Mouse (Mus musculus) WW6 (cell line): Measurements from ENCODE around the gene Rnf214.
A peak's percentile ranks its signal among the peaks of the same experiment; 100 is the strongest.

Source experiments
- DNase-seq: peaks from one replicate; pipeline ENCODE4 v3.0.0-alpha.2; 2013; ENCODE audit warnings: low read depth, low spot score

The Rnf214 gene

GRCm38 (mm10) chr9:45906355-45907077 is at the start of gene Rnf214, which contains the start of gene Pcsk7:
Gene Rnf214 (minus strand): TSS chr9:45906911.
Gene Pcsk7 (plus strand): TSS chr9:45906497.
- DNase-seq = peak; percentile 63

DNA sequence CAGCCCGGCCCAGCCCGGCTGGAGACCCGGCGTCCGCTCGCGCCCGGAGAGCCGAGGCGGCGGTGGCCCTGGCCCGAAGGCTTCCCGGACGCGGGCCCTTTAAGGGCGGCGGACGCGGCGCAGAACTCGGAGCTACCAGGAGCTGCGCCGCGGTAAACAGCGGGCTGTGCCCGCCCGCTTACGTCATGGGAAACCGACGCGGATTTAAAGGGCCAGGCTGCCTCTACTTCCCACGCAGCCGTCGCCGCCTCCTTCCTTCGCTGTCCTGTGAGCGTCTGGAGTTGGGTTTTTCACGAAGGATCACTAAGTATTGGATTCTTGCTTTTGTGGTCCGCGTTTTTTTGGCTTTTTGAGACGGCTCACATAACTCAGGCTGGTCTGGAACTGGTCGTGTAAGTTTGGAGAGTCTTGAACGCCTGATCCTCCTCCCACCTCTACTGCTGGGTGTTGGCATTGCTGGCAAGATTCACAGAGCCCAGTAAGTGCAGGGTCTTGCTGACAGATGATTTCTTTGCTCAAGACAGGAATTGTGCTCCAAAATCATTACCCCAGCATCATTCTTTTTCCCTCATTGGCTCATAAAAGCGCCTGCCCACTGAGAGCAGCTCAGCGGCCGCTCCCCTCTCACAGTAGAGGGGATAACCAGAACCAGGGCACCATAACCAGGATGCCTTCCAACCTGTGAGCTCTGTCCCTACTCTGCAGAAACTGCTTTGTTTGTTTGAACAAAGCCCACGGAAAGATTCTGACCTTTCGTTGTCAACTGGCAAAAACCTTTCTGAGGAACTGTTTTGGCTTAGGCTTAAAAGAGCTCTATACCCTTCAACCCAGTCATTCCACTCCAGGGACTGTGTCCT is 48.6 kb upstream of the Rnf214 start, which contains the start of gene Sidt2:
Gene Sidt2, minus strand, starts transcription at position 152 of the 857 bp plus-strand sequence.
- peak; percentile 58 for DNase-seq

DNA sequence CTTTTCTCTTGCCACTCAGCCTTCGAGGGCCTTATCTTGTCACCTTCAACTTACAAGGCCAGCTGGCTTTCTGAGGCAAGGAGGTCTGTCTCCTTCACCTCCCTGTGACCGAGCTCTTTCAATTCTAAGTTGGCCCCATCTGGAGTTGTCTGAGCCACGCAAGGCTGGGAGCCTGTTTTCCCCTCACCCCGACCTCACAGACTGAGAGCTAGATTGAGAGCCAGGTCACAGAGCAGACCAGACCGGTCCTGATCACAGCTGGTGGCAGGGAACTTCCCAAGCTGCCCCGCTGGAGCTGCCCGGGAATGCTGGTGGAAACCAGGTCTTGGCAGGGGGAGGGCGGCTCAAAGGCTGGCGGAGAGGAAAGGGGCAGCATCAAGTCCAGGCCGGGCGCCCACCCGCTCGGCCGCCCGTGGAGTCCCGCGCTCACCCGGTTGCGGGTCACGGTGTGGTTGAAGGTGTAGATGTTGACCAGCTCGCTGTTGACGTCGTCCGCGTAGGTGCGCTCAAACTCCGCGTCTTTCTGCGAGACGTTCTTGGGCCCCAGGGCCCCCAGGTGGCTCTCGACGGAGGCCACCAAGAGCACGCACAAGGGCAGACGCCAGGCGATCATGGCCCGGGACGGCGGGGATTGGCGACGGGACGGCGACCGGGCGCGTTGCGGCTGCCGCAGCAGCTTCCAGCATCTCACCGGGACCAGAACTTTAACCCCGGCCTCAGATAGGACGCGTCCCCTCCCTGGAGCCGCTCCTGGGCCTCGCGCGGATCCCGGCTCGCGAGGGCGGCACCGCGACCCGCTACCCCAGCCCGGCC is 47.8 kb upstream of the Rnf214 start:
- DNase-seq = no peak

DNA sequence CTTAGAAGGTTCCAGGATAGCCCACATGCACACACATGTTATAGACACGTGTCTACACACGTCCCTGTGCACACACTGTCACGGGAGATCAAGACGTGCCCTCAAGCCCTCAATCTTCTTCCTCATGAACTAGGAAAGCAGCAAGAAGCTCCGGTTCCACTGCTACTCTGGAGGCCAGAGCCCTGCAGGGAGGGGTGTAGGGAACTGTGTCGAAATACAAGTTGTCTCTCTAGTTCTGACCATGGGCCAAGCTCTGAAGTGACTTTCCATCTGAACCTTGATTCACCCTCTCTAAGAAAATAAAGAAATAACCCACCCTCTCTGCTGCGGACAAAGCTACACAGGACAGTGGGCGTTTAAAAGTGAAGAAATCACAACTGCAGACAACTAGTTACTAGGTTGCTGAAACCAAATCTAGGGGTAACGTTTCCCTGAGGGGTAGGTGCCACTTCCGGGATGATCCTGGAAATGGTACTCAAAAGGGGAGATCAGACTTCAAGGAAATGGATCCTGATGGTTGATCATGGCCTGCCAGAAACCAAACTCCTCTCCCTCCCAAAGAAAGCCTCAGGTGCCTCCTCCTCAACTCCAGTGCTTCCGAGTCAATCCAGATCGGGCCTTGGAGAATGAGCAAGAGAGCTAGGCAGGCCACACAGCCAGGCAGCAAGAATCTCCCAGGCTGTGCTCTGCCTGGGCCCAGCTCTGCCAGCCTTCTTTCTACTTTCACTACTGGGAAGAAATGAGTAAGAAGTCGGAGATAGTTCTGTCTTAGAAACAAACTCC is 47.0 kb upstream of the Rnf214 start:
- no peak for DNase-seq

- no peak for DNase-seq
Measured at GRCm38 (mm10) chr9:45952890-45953289, 46.2 kb upstream of the Rnf214 start.

DNA sequence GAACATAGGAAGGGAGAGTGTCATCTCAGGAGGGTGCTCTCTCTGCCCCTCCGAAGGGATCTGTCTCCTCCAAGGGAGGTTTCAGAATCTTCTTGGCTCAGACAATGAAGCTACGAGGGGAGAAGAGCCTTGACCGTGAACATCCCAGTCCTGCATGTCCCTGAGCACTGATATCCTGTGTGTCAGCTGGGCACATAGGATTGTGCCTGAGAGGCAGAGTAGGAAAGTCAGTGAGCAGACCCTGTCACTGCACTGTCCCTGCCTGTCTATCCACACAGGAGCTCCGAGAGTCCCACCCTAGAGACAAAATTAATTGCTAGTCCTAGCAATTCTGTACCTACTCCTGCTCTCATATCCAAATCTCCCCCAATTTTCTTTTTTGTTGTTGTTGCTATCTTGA is 45.3 kb upstream of the Rnf214 start:
- no peak for DNase-seq

DNA sequence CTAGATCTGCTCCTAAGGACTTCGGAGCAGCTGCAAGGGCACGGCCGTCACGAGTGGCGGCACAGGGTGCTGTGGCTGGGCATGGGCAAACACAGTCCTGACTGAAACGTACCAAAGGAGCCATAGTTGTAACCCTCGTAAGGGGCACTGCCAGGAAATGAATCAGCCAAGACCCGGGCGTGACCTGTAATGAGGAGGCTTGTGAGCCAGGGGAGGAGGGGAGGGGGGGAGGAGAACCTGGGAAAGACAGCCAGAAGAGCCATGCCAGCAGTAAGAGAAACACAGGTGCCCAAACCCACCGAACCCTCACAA is 40.1 kb upstream of the Rnf214 start:
- no peak for DNase-seq

GRCm38 (mm10) chr9:45946182-45946871 is 39.6 kb upstream of the Rnf214 start:
- no peak for DNase-seq

- no peak for DNase-seq
Measured at GRCm38 (mm10) chr9:45945721-45946120, 39.0 kb upstream of the Rnf214 start.

DNA sequence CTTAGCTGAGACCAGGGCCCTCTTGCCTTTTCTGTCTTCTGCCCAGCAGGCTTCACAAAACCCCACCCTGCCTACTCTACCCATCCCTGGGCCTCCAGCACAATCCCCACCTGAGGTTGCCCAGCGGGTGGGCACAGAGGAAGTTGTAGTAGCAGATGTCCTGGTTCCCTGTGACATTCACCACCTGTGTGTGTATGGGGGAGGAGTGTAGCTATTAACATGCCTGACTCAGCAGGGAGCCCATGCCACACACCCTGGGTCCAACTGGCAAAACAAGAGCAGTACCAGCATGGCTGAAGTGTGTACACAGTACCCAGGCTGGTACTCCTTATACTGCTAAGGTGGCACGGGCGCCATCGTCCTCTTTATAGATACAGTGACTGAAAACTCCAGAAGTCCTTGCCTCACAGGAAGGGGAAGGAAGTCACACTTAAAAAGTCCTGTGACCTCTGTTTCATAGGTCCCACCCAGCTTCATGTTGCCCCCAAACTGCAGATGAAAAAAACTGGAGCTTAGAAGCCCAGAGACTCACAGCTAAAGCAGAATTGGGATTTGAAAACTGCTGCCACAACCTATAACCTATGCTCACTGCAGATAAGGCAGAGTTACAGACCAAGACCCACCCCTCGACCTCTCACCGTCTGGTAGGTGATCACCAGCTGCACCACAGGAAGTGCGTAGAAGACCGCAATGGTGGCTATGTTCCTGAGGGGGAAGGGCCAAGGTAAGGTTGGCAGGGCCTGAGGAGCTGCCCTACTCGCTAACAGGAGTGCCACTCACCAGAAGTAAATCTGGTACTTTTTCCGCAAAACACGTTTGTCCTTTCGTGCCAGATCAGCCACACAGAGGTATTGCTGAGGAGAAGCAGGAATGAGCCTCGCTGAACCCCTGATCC is 38.0 kb upstream of the Rnf214 start:
- no peak for DNase-seq

DNA sequence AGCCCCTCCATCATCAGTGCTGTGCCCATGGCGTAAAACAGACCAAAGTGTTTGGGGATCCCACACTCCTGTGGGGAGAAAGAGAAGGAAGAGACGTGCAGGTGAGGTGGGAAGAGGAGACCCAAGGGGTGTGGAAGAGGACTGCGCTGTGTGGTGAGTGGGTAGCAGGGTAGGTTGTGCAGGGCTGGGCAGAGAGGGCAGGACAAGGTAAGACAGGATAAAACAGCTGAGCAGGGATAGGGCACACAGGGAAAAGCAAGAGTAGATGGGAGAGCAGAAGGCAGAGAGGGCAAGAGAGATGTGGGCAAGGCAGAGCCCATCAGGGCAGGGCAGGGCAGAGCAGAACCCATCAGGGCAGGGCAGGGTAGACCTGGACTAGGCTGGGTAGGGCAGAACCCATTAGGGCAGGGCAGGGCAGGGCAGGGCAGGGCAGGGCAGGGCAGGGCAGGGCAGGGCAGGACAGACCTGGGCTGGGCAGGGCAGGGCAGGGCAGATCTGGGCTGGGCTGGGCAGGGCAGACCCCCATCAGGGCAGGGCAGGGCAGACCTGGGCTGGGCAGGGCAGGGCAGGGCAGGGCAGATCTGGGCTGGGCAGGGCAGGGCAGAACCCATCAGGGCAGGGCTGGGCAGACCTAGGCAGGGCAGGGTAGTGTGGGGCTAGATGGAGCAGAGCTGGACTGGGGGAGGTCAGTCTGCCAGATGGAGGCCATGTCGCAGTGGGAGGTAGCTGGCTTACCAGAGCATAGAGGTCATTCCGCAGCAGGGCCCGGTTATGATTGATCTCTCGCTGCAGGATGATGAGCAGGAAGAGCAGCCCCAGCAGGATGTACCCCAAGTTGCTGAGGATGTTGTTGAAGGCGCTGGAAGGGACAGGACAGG is 37.2 kb upstream of the Rnf214 start:
- DNase-seq = no peak

GRCm38 (mm10) chr9:45942916-45943315 is 36.2 kb upstream of the Rnf214 start:
- no peak for DNase-seq

- DNase-seq = no peak
Measured at GRCm38 (mm10) chr9:45942464-45942863, 35.8 kb upstream of the Rnf214 start.

GRCm38 (mm10) chr9:45941329-45941888 is 34.7 kb upstream of the Rnf214 start:
- DNase-seq = peak; percentile 74

DNA sequence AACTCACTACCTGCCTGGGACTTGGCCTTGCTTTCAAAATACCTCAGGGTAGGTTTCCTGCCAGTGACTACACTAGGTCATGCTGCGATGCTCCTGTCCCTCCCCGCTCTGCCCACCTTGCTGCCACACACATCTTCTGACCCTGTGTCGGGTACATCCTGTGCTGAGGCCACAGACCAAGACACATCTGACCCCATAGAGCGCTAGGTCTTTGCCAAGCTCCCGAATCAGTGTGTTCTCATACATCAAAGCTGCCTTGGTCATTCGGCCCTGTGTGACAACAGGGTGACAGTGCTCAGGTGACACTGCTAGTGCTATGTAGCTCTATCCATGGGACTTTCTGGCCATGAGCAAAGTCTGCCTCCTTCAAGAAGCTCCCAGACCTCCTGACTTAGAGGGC is 33.1 kb upstream of the Rnf214 start:
- DNase-seq = no peak

DNA sequence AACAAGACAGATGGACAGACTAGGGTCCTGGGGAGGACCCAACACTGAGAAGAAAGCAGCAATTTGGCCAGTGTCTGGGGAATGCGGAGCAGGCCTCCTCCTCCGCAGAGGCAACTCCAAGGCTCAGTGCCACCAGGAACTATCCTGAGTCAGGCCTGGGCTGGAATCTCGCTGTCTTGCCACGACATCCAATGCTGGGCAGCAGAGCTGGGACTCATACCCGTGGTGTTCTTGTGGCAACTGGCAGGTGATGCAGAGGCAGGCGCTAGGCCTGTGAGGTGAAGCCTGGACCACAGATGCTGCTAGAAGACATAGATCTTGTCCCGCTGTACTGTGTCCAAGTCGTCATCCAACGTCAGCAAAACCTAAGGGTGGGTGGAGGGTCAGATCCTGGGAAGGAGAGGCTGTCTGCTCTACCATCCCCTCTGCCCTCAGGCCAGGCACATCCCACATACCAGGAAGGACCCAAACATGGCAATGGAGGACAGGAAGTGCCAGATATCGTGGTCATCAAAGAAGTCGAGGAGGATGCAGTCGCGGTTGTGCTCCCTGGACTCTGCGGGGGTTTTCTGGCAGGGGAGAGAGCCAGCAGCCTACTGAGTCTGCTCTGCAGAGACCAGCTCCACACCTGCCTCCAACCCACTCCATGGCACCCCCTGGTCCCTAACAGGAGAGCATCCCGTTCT is 32.4 kb upstream of the Rnf214 start:
- no peak for DNase-seq

DNA sequence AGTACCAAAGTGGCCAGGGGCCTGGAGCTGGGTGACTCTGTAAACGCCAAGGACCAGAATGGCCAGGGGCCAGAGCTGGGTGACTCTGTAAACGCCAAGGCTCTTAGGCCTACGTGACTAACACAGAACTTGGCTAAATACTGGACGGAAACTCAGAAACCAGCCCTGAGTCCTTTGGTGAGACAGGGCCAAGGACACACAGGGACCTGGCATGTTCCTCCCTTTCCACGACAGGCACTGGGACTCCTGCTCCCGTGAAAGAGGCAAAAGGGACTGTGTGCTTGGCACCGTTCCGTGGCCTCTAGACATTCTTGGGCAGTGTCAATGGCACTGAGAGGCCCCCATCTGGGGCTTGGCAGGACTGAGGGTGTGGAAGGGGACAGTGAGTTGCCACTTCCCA is 31.4 kb upstream of the Rnf214 start:
- no peak for DNase-seq

- DNase-seq = no peak
Measured at GRCm38 (mm10) chr9:45936883-45937282, 30.2 kb upstream of the Rnf214 start.
